ENCODE assay signal across 20 mouse cellular contexts in genomic region chr2:97965211-97965610, GRCm38 (mm10).
"Had no signal": no experiment of that assay in that cellular context is flagged by ENCODE, and none has a peak within 500 bp of the region (broad histone marks: within the 10 kb centered on the region; RNA-seq: fewer than 3 reads in every experiment).

No protein-coding gene starts in this region.

- DNase-seq: liver, postnatal 0 days; lung, adult 2 months; lung, postnatal 14 days; lung, postnatal 4 days; midbrain, embryonic 14.5 days; right cerebral cortex, adult 18-20 months; right cerebral cortex, postnatal 25 days; right cerebral cortex, postnatal 4 days; spleen, adult 18-20 months; thymus, adult 18-20 months; thymus, postnatal 14 days; thymus, postnatal 36 days had no signal

- H3K4me1 ChIP-seq: lung, embryonic 15.5 days; midbrain, embryonic 10.5 days; midbrain, embryonic 12.5 days; neural tube, embryonic 13.5 days; neural tube, embryonic 15.5 days had no signal

- H3K27ac ChIP-seq: lung, embryonic 15.5 days; midbrain, embryonic 10.5 days; midbrain, embryonic 12.5 days; neural tube, embryonic 13.5 days; neural tube, embryonic 15.5 days had no signal

- ATAC-seq: liver, postnatal 0 days; lung, postnatal 0 days; midbrain, embryonic 16.5 days had no signal

- H3K4me3 ChIP-seq: lung, embryonic 15.5 days; midbrain, embryonic 10.5 days; midbrain, embryonic 12.5 days; myocyte; neural tube, embryonic 13.5 days; neural tube, embryonic 15.5 days had no signal

- H3K9ac ChIP-seq: liver, postnatal 0 days; lung, embryonic 15.5 days; midbrain, embryonic 12.5 days; neural tube, embryonic 13.5 days; neural tube, embryonic 15.5 days had no signal

- H3K4me2 ChIP-seq: lung, embryonic 15.5 days; midbrain, embryonic 12.5 days; neural tube, embryonic 13.5 days; neural tube, embryonic 15.5 days had no signal

- H3K27me3 ChIP-seq: lung, embryonic 15.5 days; midbrain, embryonic 12.5 days; neural tube, embryonic 13.5 days; neural tube, embryonic 15.5 days had no signal

- H3K36me3 ChIP-seq: lung, embryonic 15.5 days; midbrain, embryonic 10.5 days; midbrain, embryonic 12.5 days; neural tube, embryonic 13.5 days; neural tube, embryonic 15.5 days had no signal

- H3K9me3 ChIP-seq: lung, embryonic 15.5 days; midbrain, embryonic 10.5 days; midbrain, embryonic 12.5 days; neural tube, embryonic 13.5 days; neural tube, embryonic 15.5 days had no signal
